ENCODE assay signal across 8 mouse cellular contexts in genomic region chr10:115251088-115251934, GRCm38 (mm10). TPM values are rescaled to one million over a fixed set of nuclear protein-coding genes. Genes with fewer than 3 reads are reported as not detected.
A peak's percentile ranks its signal among the peaks of the same experiment; 100 is the strongest.
DNase-seq lines count a peak whose midpoint lies in the region; ATAC-seq and TF ChIP-seq lines count a peak whose summit lies in the region.

Gene Tbc1d15 (minus strand): TSS chr10:115251467.

- no peaks in the 10 kb centered on the region for H3K36me3 ChIP-seq in embryonic facial prominence, embryonic 14.5 days (ENCODE audit: control insufficient read depth, insufficient read depth, low read length)
- H3K36me3 ChIP-seq in heart, adult 2 months (ENCODE audit: control insufficient read depth, insufficient read depth, low read length), result no peaks in the 10 kb centered on the region
- H3K36me3 ChIP-seq in limb, embryonic 13.5 days, result no peaks in the 10 kb centered on the region
- H3K36me3 ChIP-seq in midbrain, embryonic 16.5 days (ENCODE audit: control insufficient read depth, insufficient read depth, low read length), result no peaks in the 10 kb centered on the region

- no peak for TF ChIP-seq CTCF in heart, adult 2 months (IDR thresholded peaks at IDR 0.05)

- TF ChIP-seq POLR2A in heart, adult 2 months (IDR thresholded peaks at IDR 0.05; ENCODE audit: insufficient read depth, low read depth, low read length), result peak; percentile 92

- H3K4me2 ChIP-seq in embryonic facial prominence, embryonic 14.5 days (ENCODE audit: low read depth, low read length), result peak within 1 kb of the TSS; percentile 68
- H3K4me2 ChIP-seq in limb, embryonic 13.5 days (replicated peaks), result peak within 1 kb of the TSS; percentile 81
- H3K4me2 ChIP-seq in midbrain, embryonic 16.5 days (ENCODE audit: low read length), result peak within 1 kb of the TSS; percentile 83

- ATAC-seq in embryonic facial prominence, embryonic 14.5 days (ENCODE audit: low read depth), result peak; percentile 96
- ATAC-seq in limb, embryonic 13.5 days (ENCODE audit: low FRiP score, low read depth), result peak; percentile 96
- ATAC-seq in midbrain, embryonic 16.5 days, result peak; percentile 98

- peak within 1 kb of the TSS; percentile 98 for H3K4me3 ChIP-seq in embryonic facial prominence, embryonic 14.5 days (ENCODE audit: low read depth, low read length)
- H3K4me3 ChIP-seq in heart, adult 2 months, result peak within 1 kb of the TSS; percentile 94
- H3K4me3 ChIP-seq in limb, embryonic 13.5 days, result peak within 1 kb of the TSS; percentile 93
- peak within 1 kb of the TSS; percentile 99 for H3K4me3 ChIP-seq in midbrain, embryonic 16.5 days (ENCODE audit: low read depth, low read length)

- H3K79me2 ChIP-seq in heart, adult 2 months (replicated peaks; ENCODE audit: control insufficient read depth, insufficient read depth, low read length), result peaks cover 4% of the 10 kb centered on the region; the same call in 1 of the 2 replicates

- peak; percentile 98 for DNase-seq in 3T3-L1 (ENCODE audit: low read depth, low spot score)
- DNase-seq in adrenal gland, postnatal 4 days (ENCODE audit: low spot score in 2 of 2), result peak; percentile 94 to 99
- DNase-seq in embryonic facial prominence, embryonic 14.5 days (ENCODE audit: low spot score), result peak; percentile 99
- peak; percentile 95 to 97 for DNase-seq in heart, adult 2 months
- peak; percentile 98 to 99 for DNase-seq in kidney, adult 8-10 months
- DNase-seq in spleen, postnatal 10 days (ENCODE audit: low spot score in 2 of 2), result peak; percentile 95 to 99

- peaks cover 7% of the 10 kb centered on the region for H3K4me1 ChIP-seq in embryonic facial prominence, embryonic 14.5 days (ENCODE audit: control insufficient read depth, insufficient read depth, low read length)
- H3K4me1 ChIP-seq in heart, adult 2 months (ENCODE audit: control insufficient read depth, insufficient read depth, low read length), result peaks cover 5% of the 10 kb centered on the region
- peaks cover 33% of the 10 kb centered on the region for H3K4me1 ChIP-seq in limb, embryonic 13.5 days
- H3K4me1 ChIP-seq in midbrain, embryonic 16.5 days (ENCODE audit: control insufficient read depth, insufficient read depth, low read length), result peaks cover 19% of the 10 kb centered on the region

- H3K9ac ChIP-seq in embryonic facial prominence, embryonic 14.5 days (ENCODE audit: low read depth, low read length), result peak within 1 kb of the TSS; percentile 89
- peak within 1 kb of the TSS; percentile 95 for H3K9ac ChIP-seq in heart, adult 2 months (ENCODE audit: low read depth, low read length)
- H3K9ac ChIP-seq in limb, embryonic 13.5 days, result peak within 1 kb of the TSS; percentile 91
- H3K9ac ChIP-seq in midbrain, embryonic 16.5 days (ENCODE audit: low read depth, low read length), result peak within 1 kb of the TSS; percentile 91

- H3K27ac ChIP-seq in embryonic facial prominence, embryonic 14.5 days (replicated peaks; ENCODE audit: low read depth, low read length), result peak within 1 kb of the TSS; percentile 63
- H3K27ac ChIP-seq in heart, adult 2 months, result peak within 1 kb of the TSS; percentile 99
- H3K27ac ChIP-seq in limb, embryonic 13.5 days, result no peak within 1 kb of the TSS; the same call in 1 of the 2 replicates
- H3K27ac ChIP-seq in midbrain, embryonic 16.5 days (ENCODE audit: low read length), result no peak within 1 kb of the TSS; the same call in 1 of the 2 replicates

- H3K9me3 ChIP-seq in embryonic facial prominence, embryonic 14.5 days (ENCODE audit: control insufficient read depth, low read length), result no peaks in the 10 kb centered on the region
- H3K9me3 ChIP-seq in limb, embryonic 13.5 days, result no peaks in the 10 kb centered on the region
- H3K9me3 ChIP-seq in midbrain, embryonic 16.5 days (replicated peaks; ENCODE audit: control insufficient read depth, low read length, poor library complexity, severe bottlenecking), result no peaks in the 10 kb centered on the region

- WGBS in embryonic facial prominence, embryonic 14.5 days, result 0% methylated on average over 47 of the region's 67 CpGs
- under 1% methylated on average over 61 of the region's 67 CpGs for WGBS in heart, adult 2 months
- WGBS in limb, embryonic 13.5 days, result under 1% methylated on average over 60 of the region's 67 CpGs
- under 1% methylated on average over 67 of the region's 67 CpGs for WGBS in midbrain, embryonic 16.5 days

- intact Hi-C loops in heart, adult 2 months (cut with DNase I), result loop anchor here (2.0 to 5.0 kb wide), 3 partner anchors 63 to 131 kb away; partner anchors contain the start of genes Rab21, Thap2, Tmem19 and Zfc3h1

- peak; percentile 85 for TF ChIP-seq EP300 in heart, adult 2 months (IDR thresholded peaks at IDR 0.05; ENCODE audit: insufficient read depth, low read depth, low read length)

- no peaks in the 10 kb centered on the region for H3K27me3 ChIP-seq in embryonic facial prominence, embryonic 14.5 days (replicated peaks; ENCODE audit: control insufficient read depth, insufficient read depth, low read length)
- no peaks in the 10 kb centered on the region for H3K27me3 ChIP-seq in heart, adult 2 months (ENCODE audit: control insufficient read depth, insufficient read depth, low read length)
- no peaks in the 10 kb centered on the region for H3K27me3 ChIP-seq in limb, embryonic 13.5 days
- no peaks in the 10 kb centered on the region for H3K27me3 ChIP-seq in midbrain, embryonic 16.5 days (ENCODE audit: control insufficient read depth, insufficient read depth, low read depth, low read length)

RNA-seq across cellular contexts. Expression of gene Tbc1d15, which starts in this region (rescaled TPM):
- total RNA-seq in adrenal gland, postnatal 4 days (2021), result 10 to 100 TPM; 85.8 to 88.4 TPM
- polyA plus RNA-seq in embryonic facial prominence, embryonic 14.5 days (2014; fragmentation: Nextera tagmentation; extraction: Ambion mirVana), result 61.4 and 74.0 TPM in 2 replicates
- 10 to 100 TPM; 42.7 to 56.9 TPM for total RNA-seq in heart, adult 2 months (2021)
- polyA plus RNA-seq in heart, adult 2 months (2012; rRNA removed), result 6.7 and 21.8 TPM in 2 replicates
- 54.4 and 62.3 TPM in 2 replicates for polyA plus RNA-seq in limb, embryonic 13.5 days (2015; fragmentation: Nextera tagmentation; extraction: Ambion mirVana)
- polyA plus RNA-seq in midbrain, embryonic 16.5 days (2015; fragmentation: Nextera tagmentation; extraction: Ambion mirVana), result 31.2 and 31.5 TPM in 2 replicates

Comparison
In these comparisons a context has a peak if more than half of its experiments do, and no peak if none do; other contexts are left out.
1. H3K27ac ChIP-seq: peak in embryonic facial prominence, embryonic 14.5 days (single experiment) and heart, adult 2 months (single experiment); none in limb, embryonic 13.5 days (single experiment) and midbrain, embryonic 16.5 days (single experiment).
2. Peak in every context shown above with its lines, with median percentiles within 50 percentile points of each other: DNase-seq, ATAC-seq, H3K4me2 ChIP-seq, H3K4me3 ChIP-seq and H3K9ac ChIP-seq.